ENCODE assay signal across 8 mouse cellular contexts in genomic region chr1:153424271-153424670, GRCm38 (mm10). TPM values are rescaled to one million over a fixed set of nuclear protein-coding genes. Genes with fewer than 3 reads are reported as not detected.
A peak's percentile ranks its signal among the peaks of the same experiment; 100 is the strongest.
DNase-seq lines count a peak whose midpoint lies in the region; TF ChIP-seq lines count a peak whose summit lies in the region.

No protein-coding gene starts in this region.

- H3K9me3 ChIP-seq in forebrain, embryonic 10.5 days = peaks cover 5% of the 10 kb centered on the region; the same call in 1 of the 2 replicates

- H3K27ac ChIP-seq in bone marrow, adult 2 months (ENCODE audit: control insufficient read depth, insufficient read depth, low read depth, low read length, poor library complexity) = no peak overlapping the region
- H3K27ac ChIP-seq in forebrain, embryonic 10.5 days = no peak overlapping the region

- H3K36me3 ChIP-seq in forebrain, embryonic 10.5 days (replicated peaks) = no peaks in the 10 kb centered on the region

- H3K27me3 ChIP-seq in forebrain, embryonic 10.5 days (ENCODE audit: poor library complexity, severe bottlenecking) = peaks cover 46% of the 10 kb centered on the region

- peak overlapping the region; percentile 24 for H3K4me3 ChIP-seq in bone marrow, adult 2 months (replicated peaks; ENCODE audit: control insufficient read depth, low read depth, low read length)
- H3K4me3 ChIP-seq in forebrain, embryonic 10.5 days = peak overlapping the region; percentile 67

- WGBS in bone marrow, adult 2 months = 29% methylated on average over 12 of the region's 12 CpGs
- WGBS in forebrain, embryonic 10.5 days = 51% methylated on average over 12 of the region's 12 CpGs

- DNase-seq in layer of hippocampus, adult 11-12 months (ENCODE audit: low spot score) = peak; percentile 15
- no peak for DNase-seq in layer of hippocampus, adult 9-10 months (ENCODE audit: low spot score)
- no peak for DNase-seq in forebrain, embryonic 10.5 days (ENCODE audit: extremely low spot score, low spot score)
- DNase-seq in liver = peak; percentile 85
- peak; percentile 57 for DNase-seq in retina, postnatal 1 day
- no peak for DNase-seq in T-cell, adult 2 months (ENCODE audit: low spot score)
- no peak for DNase-seq in heart, adult 11 months

- H3K4me1 ChIP-seq in bone marrow, adult 2 months (ENCODE audit: control insufficient read depth, insufficient read depth, low read length) = no peaks in the 10 kb centered on the region
- H3K4me1 ChIP-seq in forebrain, embryonic 10.5 days = peaks cover 16% of the 10 kb centered on the region

- TF ChIP-seq CTCF in bone marrow, adult 2 months (IDR thresholded peaks at IDR 0.05; ENCODE audit: control insufficient read depth, insufficient read depth, low read length) = no peak

- no peak for TF ChIP-seq POLR2A in bone marrow, adult 2 months (IDR thresholded peaks at IDR 0.05; ENCODE audit: borderline replicate concordance, control insufficient read depth, low read depth, low read length)

RNA-seq across cellular contexts. Expression of gene Shcbp1l, which starts 0.7 kb away (rescaled TPM):
- polyA plus RNA-seq in bone marrow, adult 2 months (2011; ENCODE audit: insufficient read depth, insufficient read length, low replicate concordance, missing spikeins) = 0.74 and 1.1 TPM in 2 replicates
- polyA plus RNA-seq in forebrain, embryonic 10.5 days (2016; fragmentation: Nextera tagmentation; extraction: Ambion mirVana) = 0.22 and 0.37 TPM in 2 replicates

Comparison
In these comparisons a context has a peak if more than half of its experiments do, and no peak if none do; other contexts are left out.
1. DNase-seq: peak in layer of hippocampus, adult 11-12 months (single experiment), liver (single experiment) and retina, postnatal 1 day (single experiment); none in layer of hippocampus, adult 9-10 months (single experiment), forebrain, embryonic 10.5 days (single experiment), T-cell, adult 2 months (single experiment) and heart, adult 11 months (single experiment).